Mouse (Mus musculus) lung, embryonic 16.5 days (tissue): Measurements from ENCODE around the gene Rgl1. TPM values are rescaled to one million over a fixed set of nuclear protein-coding genes. Genes with fewer than 3 reads are reported as not detected.

Source experiments
- ATAC-seq: fragments of 200-750 bp; cut with Nextera tagmentation; 2 replicates; pipeline ENCODE4 v1.8.0; 2017; ENCODE audit warnings: low read depth, mild to moderate bottlenecking, moderate library complexity
- H3K27ac ChIP-seq: fragments of 300-500 bp; sonication (generic); 2 replicates; pipeline ENCODE4 v1.5.1; 2014; ENCODE audit warnings: mild to moderate bottlenecking, control low read depth, low read length
- H3K27me3 ChIP-seq: fragments of 300-500 bp; sonication (generic); 2 replicates; pipeline ENCODE4 v1.6.1; 2014; ENCODE audit warnings: low read depth, low read length, mixed read lengths; ENCODE audit not compliant: control insufficient read depth, insufficient read depth
- H3K36me3 ChIP-seq: fragments of 300-500 bp; sonication (generic); 2 replicates; pipeline ENCODE4 v1.6.1; 2014; ENCODE audit warnings: low read length; ENCODE audit not compliant: control insufficient read depth, insufficient read depth
- H3K4me1 ChIP-seq: fragments of 300-500 bp; sonication (generic); replicated peaks from 2 replicates; pipeline ENCODE4 v1.6.1; 2014; ENCODE audit warnings: low read length, mixed read lengths; ENCODE audit not compliant: control insufficient read depth, insufficient read depth
- H3K4me2 ChIP-seq: fragments of 300-500 bp; sonication (generic); 2 replicates; pipeline ENCODE4 v1.6.1; 2014; ENCODE audit warnings: low read depth, low read length, control low read depth
- H3K4me3 ChIP-seq: fragments of 300-500 bp; sonication (generic); 2 replicates; pipeline ENCODE4 v1.5.1; 2014; ENCODE audit warnings: mild to moderate bottlenecking, low read length, control low read depth
- H3K9ac ChIP-seq: fragments of 300-500 bp; sonication (generic); 2 replicates; pipeline ENCODE4 v1.6.1; 2014; ENCODE audit warnings: low read length, control low read depth
- H3K9me3 ChIP-seq: fragments of 300-500 bp; sonication (generic); 2 replicates; pipeline ENCODE4 v1.6.1; 2016; ENCODE audit warnings: low read length; ENCODE audit not compliant: control insufficient read depth
- WGBS: fragments of 180-500 bp; shearing (Covaris S2); extraction: QIAGEN DNeasy Blood & Tissue Kit; methylation state at CpG from one replicate; pipeline ENCODE4 v1.1.7; 2014; 5-methylcytosine and 5-hydroxymethylcytosine counted together
- polyA plus RNA-seq: library from polyadenylated mRNA; unstranded; fragments of >200 nt; fragmentation: Nextera tagmentation; extraction: Ambion mirVana; gene quantifications from 2 replicates; pipeline ENCODE4 v1.2.1, GENCODE M21; 2015

The Rgl1 gene
- polyA plus RNA-seq, 1 experiment from 2014 or later = 53.4 TPM

- Histone ChIP-seq H3K4me2 (no peak overlapping the region), H3K9me3 (no peaks in the 10 kb centered on the region), H3K4me3 (no peak overlapping the region), H3K9ac (no peak overlapping the region), H3K36me3 (peaks cover 12% of the 10 kb centered on the region), H3K27me3 (no peaks in the 10 kb centered on the region), H3K4me1 (0 out of 2 replicates have a peak, but pooled peaks cover 3% of the 10 kb centered on the region), H3K27ac (no peak overlapping the region)
- 72% methylated on average over 16 of the region's 16 CpGs for WGBS
- 0 out of 2 replicates have a peak, but pooled peaks have one; percentile 16 for ATAC-seq
Observed at GRCm38 (mm10) chr1:152520798-152521575, 245.2 kb downstream of the Rgl1 start.

- no peaks in the 10 kb centered on the region for H3K4me1 ChIP-seq
- 85% methylated on average over 8 of the region's 8 CpGs for WGBS
Observed at GRCm38 (mm10) chr1:152518971-152519370, 247.2 kb downstream of the Rgl1 start.

GRCm38 (mm10) chr1:152517057-152517570, 249.0 kb downstream of the Rgl1 start:
- Histone ChIP-seq H3K9me3 (no peaks in the 10 kb centered on the region), H3K27ac (no peak overlapping the region), H3K27me3 (no peaks in the 10 kb centered on the region), H3K4me1 (no peaks in the 10 kb centered on the region), H3K4me3 (no peak overlapping the region), H3K4me2 (no peak overlapping the region), H3K9ac (no peak overlapping the region), H3K36me3 (peaks cover 7% of the 10 kb centered on the region; the same call in 1 of the 2 replicates)
- 49% methylated on average over 4 of the region's 4 CpGs for WGBS
- ATAC-seq = 0 out of 2 replicates have a peak, but pooled peaks have one; percentile 34

More at GRCm38 (mm10) chr1:152518971-152519370, 247.2 kb downstream of the Rgl1 start:
- H3K9ac ChIP-seq = no peak overlapping the region
- H3K27ac ChIP-seq = no peak overlapping the region
- H3K36me3 ChIP-seq = peaks cover 7% of the 10 kb centered on the region; the same call in 1 of the 2 replicates
- no peaks in the 10 kb centered on the region for H3K27me3 ChIP-seq
- no peak overlapping the region for H3K4me3 ChIP-seq
- H3K9me3 ChIP-seq = no peaks in the 10 kb centered on the region
- no peak for ATAC-seq
- H3K4me2 ChIP-seq = no peak overlapping the region

GRCm38 (mm10) chr1:152514256-152514655, 251.9 kb downstream of the Rgl1 start:
- Histone ChIP-seq H3K27ac (no peak overlapping the region), H3K27me3 (no peaks in the 10 kb centered on the region), H3K9me3 (no peaks in the 10 kb centered on the region), H3K4me3 (no peak overlapping the region), H3K36me3 (peaks cover 7% of the 10 kb centered on the region; the same call in 1 of the 2 replicates), H3K9ac (no peak overlapping the region), H3K4me1 (no peaks in the 10 kb centered on the region), H3K4me2 (no peak overlapping the region)
- 48% methylated on average over 4 of the region's 4 CpGs for WGBS
- ATAC-seq = no peak

- WGBS = 67% methylated on average over 4 of the region's 4 CpGs
- H3K27me3 ChIP-seq = no peaks in the 10 kb centered on the region
- H3K27ac ChIP-seq = no peak overlapping the region
- H3K4me3 ChIP-seq = no peak overlapping the region
- H3K4me2 ChIP-seq = no peak overlapping the region
- H3K36me3 ChIP-seq = no peaks in the 10 kb centered on the region
- H3K4me1 ChIP-seq = no peaks in the 10 kb centered on the region
- no peak overlapping the region for H3K9ac ChIP-seq
- H3K9me3 ChIP-seq = no peaks in the 10 kb centered on the region
- peak; percentile 64 for ATAC-seq
Observed at GRCm38 (mm10) chr1:152511237-152511636, 254.9 kb downstream of the Rgl1 start.

- ATAC-seq = no peak
- H3K4me3 ChIP-seq = no peak overlapping the region
- no peak overlapping the region for H3K27ac ChIP-seq
- H3K4me1 ChIP-seq = no peaks in the 10 kb centered on the region
- no peaks in the 10 kb centered on the region for H3K27me3 ChIP-seq
- no peak overlapping the region for H3K9ac ChIP-seq
- H3K4me2 ChIP-seq = no peak overlapping the region
- WGBS = 90% methylated on average over 11 of the region's 11 CpGs
- no peaks in the 10 kb centered on the region for H3K9me3 ChIP-seq
- no peaks in the 10 kb centered on the region for H3K36me3 ChIP-seq
Observed at GRCm38 (mm10) chr1:152508481-152509220, 257.5 kb downstream of the Rgl1 start.

GRCm38 (mm10) chr1:152506726-152507125, 259.4 kb downstream of the Rgl1 start:
- Histone ChIP-seq H3K4me2 (no peak overlapping the region), H3K4me3 (no peak overlapping the region), H3K27me3 (no peaks in the 10 kb centered on the region), H3K9me3 (no peaks in the 10 kb centered on the region), H3K4me1 (no peaks in the 10 kb centered on the region), H3K36me3 (no peaks in the 10 kb centered on the region), H3K27ac (no peak overlapping the region), H3K9ac (no peak overlapping the region)
- ATAC-seq = no peak
- WGBS = 94% methylated on average over 7 of the region's 7 CpGs

GRCm38 (mm10) chr1:152506175-152506574, 260.0 kb downstream of the Rgl1 start:
- ATAC-seq = no peak
- Histone ChIP-seq H3K9ac (no peak overlapping the region), H3K9me3 (no peaks in the 10 kb centered on the region), H3K4me3 (no peak overlapping the region), H3K27me3 (no peaks in the 10 kb centered on the region), H3K4me1 (no peaks in the 10 kb centered on the region), H3K36me3 (no peaks in the 10 kb centered on the region), H3K4me2 (no peak overlapping the region), H3K27ac (no peak overlapping the region)
- 84% methylated on average over 5 of the region's 5 CpGs for WGBS

- no peak overlapping the region for H3K4me3 ChIP-seq
- peaks cover 6% of the 10 kb centered on the region for H3K4me1 ChIP-seq
- H3K27ac ChIP-seq = no peak overlapping the region
- H3K36me3 ChIP-seq = no peaks in the 10 kb centered on the region
- H3K4me2 ChIP-seq = no peak overlapping the region
- no peak overlapping the region for H3K9ac ChIP-seq
- no peaks in the 10 kb centered on the region for H3K9me3 ChIP-seq
- 73% methylated on average over 12 of the region's 12 CpGs for WGBS
- H3K27me3 ChIP-seq = no peaks in the 10 kb centered on the region
- no peak for ATAC-seq
Observed at GRCm38 (mm10) chr1:152499802-152500201, 266.3 kb downstream of the Rgl1 start.
